Mouse (Mus musculus): ENCODE results near the gene Mindy4. TPM values are rescaled to one million over a fixed set of nuclear protein-coding genes. Genes with fewer than 3 reads are reported as not detected.

Mindy4 gene
- not detected for polyA plus RNA-seq (2017; shearing (Covaris generic))

DNA sequence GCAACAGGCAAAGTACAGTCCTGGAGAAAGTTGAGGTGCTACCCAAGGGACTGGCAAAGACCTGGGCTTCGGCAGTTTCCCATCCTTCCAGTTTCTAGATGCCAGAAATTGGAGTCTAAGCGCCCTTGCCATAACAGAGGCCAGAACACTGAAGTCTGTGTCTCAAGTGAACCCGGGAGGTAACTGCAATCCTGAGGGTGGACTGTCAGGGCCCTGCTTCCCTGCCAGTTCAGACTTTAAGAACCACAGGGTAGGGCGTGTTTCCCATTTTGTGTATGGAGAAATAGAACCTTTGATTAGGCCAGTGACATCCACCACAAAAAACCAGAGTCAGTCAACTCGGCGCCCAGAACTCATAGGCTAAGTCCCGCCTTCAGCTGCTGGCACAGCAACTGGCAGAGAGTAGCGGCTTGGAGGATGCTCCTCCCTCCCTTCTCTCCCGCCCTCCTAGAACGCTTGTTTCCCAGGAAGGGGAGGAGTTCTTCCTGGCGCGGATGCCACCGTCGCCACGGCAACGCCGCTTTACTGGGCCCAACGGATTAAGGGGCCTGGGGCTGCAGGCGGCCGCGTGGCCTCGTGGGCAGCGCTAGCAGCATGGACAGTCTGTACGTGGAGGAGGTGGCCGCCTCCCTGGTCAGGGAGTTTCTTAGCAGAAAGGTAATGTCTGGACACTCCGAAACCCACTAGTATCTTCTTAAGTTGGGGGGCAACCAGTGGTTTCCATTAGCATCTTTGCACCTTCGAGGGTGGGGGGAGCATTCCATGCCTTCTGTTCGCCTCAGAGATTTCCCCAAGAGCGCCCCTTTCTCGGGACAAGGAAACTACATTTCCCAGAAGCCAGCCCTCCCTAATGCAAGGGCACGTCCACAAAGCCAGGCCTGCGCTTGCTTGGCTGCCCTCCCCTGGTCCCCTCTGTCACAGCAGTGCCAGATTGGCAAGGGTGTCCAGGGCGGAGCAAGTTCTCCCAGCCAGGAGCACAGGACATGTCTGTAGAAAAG lies at the start of gene Mindy4:
Mindy4 (plus strand) TSS at position 471 of the 998 bp plus-strand sequence.

GRCm38 (mm10) chr6:55174741-55175181 lies 28.4 kb upstream of the Mindy4 start, which contains the start of gene Inmt:
Gene Inmt, minus strand, starts transcription at chr6:55175043.

GRCm38 (mm10) chr6:55335989-55336514 lies 132.9 kb downstream of the Mindy4 start, which contains the start of gene Aqp1:
Gene Aqp1, plus strand, starts transcription at chr6:55336432.

Other genes starting within 250 kb of the Mindy4 start
- 38.4 TPM for gene Nod1, start 230.8 kb upstream of the Mindy4 start, polyA plus RNA-seq (2017; shearing (Covaris generic))
- 14.8 TPM for gene Ggct, start 210.4 kb upstream of the Mindy4 start, polyA plus RNA-seq (2017; shearing (Covaris generic))
- 91.7 TPM for gene Gars, start 165.4 kb upstream of the Mindy4 start, polyA plus RNA-seq (2017; shearing (Covaris generic))
- gene Crhr2, start 70.4 kb upstream of the Mindy4 start, polyA plus RNA-seq (2017; shearing (Covaris generic)) = not detected
- not detected for gene Inmt, start 28.3 kb upstream of the Mindy4 start, polyA plus RNA-seq (2017; shearing (Covaris generic))
- gene Aqp1, start 133.0 kb downstream of the Mindy4 start, polyA plus RNA-seq (2017; shearing (Covaris generic)) = not detected
- gene Ghrhr, start 172.9 kb downstream of the Mindy4 start, polyA plus RNA-seq (2017; shearing (Covaris generic)) = not detected
- not detected for gene Adcyap1r1, start 248.6 kb downstream of the Mindy4 start, polyA plus RNA-seq (2017; shearing (Covaris generic))